Mouse (Mus musculus) hindbrain, embryonic 11.5 days (tissue): Measurements from ENCODE around the gene Nfib. TPM values are rescaled to one million over a fixed set of nuclear protein-coding genes. Genes with fewer than 3 reads are reported as not detected.

Experiments
- ATAC-seq: fragments of 200-750 bp; cut with Nextera tagmentation; 2 replicates; pipeline ENCODE4 v1.8.0; 2017; ENCODE audit warnings: mild to moderate bottlenecking, moderate TSS enrichment, moderate library complexity; ENCODE audit not compliant: low FRiP score
- DNase-seq: peaks from one replicate; pipeline ENCODE4 v3.0.0-alpha.2; 2015; ENCODE audit warnings: low spot score
- H3K27ac ChIP-seq: fragments of 300-500 bp; sonication (generic); 2 replicates; pipeline ENCODE4 v1.5.1; 2014; ENCODE audit warnings: mild to moderate bottlenecking, low read depth, low read length
- H3K27me3 ChIP-seq: fragments of 300-500 bp; sonication (generic); 2 replicates; pipeline ENCODE4 v1.6.1; 2014; ENCODE audit warnings: mild to moderate bottlenecking, low read length, moderate library complexity, mixed read lengths; ENCODE audit not compliant: control insufficient read depth, insufficient read depth
- H3K36me3 ChIP-seq: fragments of 300-500 bp; sonication (generic); 2 replicates; pipeline ENCODE4 v1.6.1; 2014; ENCODE audit warnings: mild to moderate bottlenecking, low read length, moderate library complexity, mixed read lengths; ENCODE audit not compliant: control insufficient read depth, insufficient read depth
- H3K4me1 ChIP-seq: fragments of 300-500 bp; sonication (generic); replicated peaks from 2 replicates; pipeline ENCODE4 v1.6.1; 2014; ENCODE audit warnings: low read length, mixed read lengths; ENCODE audit not compliant: control insufficient read depth, insufficient read depth
- H3K4me2 ChIP-seq: fragments of 300-500 bp; sonication (generic); replicated peaks from 2 replicates; pipeline ENCODE4 v1.6.1; 2014; ENCODE audit warnings: mild to moderate bottlenecking, low read depth, low read length
- H3K4me3 ChIP-seq: fragments of 300-500 bp; sonication (generic); 2 replicates; pipeline ENCODE4 v1.5.1; 2014; ENCODE audit warnings: low read depth, low read length
- H3K9ac ChIP-seq: fragments of 300-500 bp; sonication (generic); 2 replicates; pipeline ENCODE4 v1.6.1; 2014; ENCODE audit warnings: low read depth, low read length
- H3K9me3 ChIP-seq: fragments of 300-500 bp; sonication (generic); 2 replicates; pipeline ENCODE4 v1.6.1; 2016; ENCODE audit warnings: low read length; ENCODE audit not compliant: control insufficient read depth
- WGBS: fragments of 180-500 bp; shearing (Covaris S2); extraction: QIAGEN DNeasy Blood & Tissue Kit; methylation state at CpG from one replicate; pipeline ENCODE4 v1.1.7; 2014; 5-methylcytosine and 5-hydroxymethylcytosine counted together
- polyA plus RNA-seq: library from polyadenylated mRNA; unstranded; fragments of >200 nt; fragmentation: Nextera tagmentation; extraction: Ambion mirVana; gene quantifications from 2 replicates; pipeline ENCODE4 v1.2.1, GENCODE M21; 2014

Nfib gene
- polyA plus RNA-seq, 1 experiment from 2014 or later: 38.6 TPM

DNA sequence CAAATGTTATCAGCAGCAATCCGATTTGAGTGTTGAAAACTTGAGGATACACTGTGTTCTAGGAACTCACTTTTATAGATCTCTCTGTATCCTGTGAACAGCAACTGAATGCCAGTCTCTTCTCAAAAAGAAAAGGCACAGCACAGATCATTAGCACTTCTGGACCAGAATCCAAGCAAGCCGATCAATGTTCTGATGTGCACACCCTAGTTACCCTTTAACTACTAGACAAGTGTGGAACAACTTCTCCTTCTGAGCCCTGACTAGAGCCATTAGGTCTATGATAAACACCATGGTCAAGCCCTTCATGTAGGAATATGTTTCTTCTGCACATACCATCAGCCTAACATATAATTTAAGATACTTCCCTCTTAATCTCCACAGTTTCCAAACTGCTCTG lies 219.6 kb downstream of the Nfib start:
- WGBS: 100% methylated on average over 2 of the region's 2 CpGs
- no peak for ATAC-seq

GRCm38 (mm10) chr4:82483871-82484270 lies 221.7 kb downstream of the Nfib start:
- WGBS: 48% methylated on average over 1 of the region's 1 CpGs
- Histone ChIP-seq H3K9ac (no peak overlapping the region), H3K27me3 (no peaks in the 10 kb centered on the region), H3K4me3 (no peak overlapping the region), H3K4me1 (no peaks in the 10 kb centered on the region), H3K4me2 (no peak overlapping the region), H3K36me3 (no peaks in the 10 kb centered on the region), H3K27ac (no peak overlapping the region), H3K9me3 (no peaks in the 10 kb centered on the region)
- no peak for ATAC-seq
- DNase-seq: no peak

More for the DNA sequence above, 219.6 kb downstream of the Nfib start:
- Histone ChIP-seq H3K36me3 (no peaks in the 10 kb centered on the region), H3K4me3 (no peak overlapping the region), H3K4me1 (peaks cover 5% of the 10 kb centered on the region; the same call in 1 of the 2 replicates), H3K27me3 (no peaks in the 10 kb centered on the region), H3K4me2 (no peak overlapping the region), H3K9ac (no peak overlapping the region), H3K9me3 (no peaks in the 10 kb centered on the region), H3K27ac (no peak overlapping the region)
- no peak for DNase-seq

- 83% methylated on average over 6 of the region's 6 CpGs for WGBS
- ATAC-seq: no peak
These were observed 222.3 kb downstream of the Nfib start for GRCm38 (mm10) chr4:82483298-82483697.

DNA sequence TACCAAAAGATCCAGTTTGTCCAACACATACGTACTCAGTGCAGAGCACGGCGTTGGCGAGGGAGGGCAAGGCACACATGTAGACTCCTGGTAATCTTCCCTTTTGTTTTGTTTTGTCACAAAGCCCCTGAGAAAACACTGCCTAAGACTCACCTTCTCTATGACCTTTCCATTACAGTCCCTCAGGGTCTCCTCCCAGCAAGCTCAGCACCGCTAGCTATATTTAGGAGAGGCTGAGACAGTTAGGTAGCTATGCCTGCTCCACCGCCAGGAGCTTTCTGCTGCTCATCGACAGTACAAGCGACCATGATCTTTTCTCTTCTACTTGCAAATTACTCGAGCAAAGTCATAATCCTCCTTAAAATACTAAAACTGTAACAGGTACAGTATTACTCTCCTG lies 224.9 kb downstream of the Nfib start:
- 78% methylated on average over 9 of the region's 9 CpGs for WGBS
- Histone ChIP-seq H3K9ac (no peak overlapping the region), H3K36me3 (no peaks in the 10 kb centered on the region), H3K27me3 (no peaks in the 10 kb centered on the region), H3K4me2 (no peak overlapping the region), H3K9me3 (no peaks in the 10 kb centered on the region), H3K4me3 (no peak overlapping the region), H3K4me1 (no peaks in the 10 kb centered on the region), H3K27ac (no peak overlapping the region)
- no peak for ATAC-seq
- DNase-seq: no peak

More at GRCm38 (mm10) chr4:82483298-82483697, 222.3 kb downstream of the Nfib start:
- Histone ChIP-seq H3K4me1 (no peaks in the 10 kb centered on the region), H3K4me2 (no peak overlapping the region), H3K27ac (no peak overlapping the region), H3K36me3 (no peaks in the 10 kb centered on the region), H3K9me3 (no peaks in the 10 kb centered on the region), H3K4me3 (no peak overlapping the region), H3K27me3 (no peaks in the 10 kb centered on the region), H3K9ac (no peak overlapping the region)
- no peak for DNase-seq

GRCm38 (mm10) chr4:82479394-82479793 lies 226.2 kb downstream of the Nfib start:
- Histone ChIP-seq H3K27me3 (no peaks in the 10 kb centered on the region), H3K4me3 (no peak overlapping the region), H3K36me3 (no peaks in the 10 kb centered on the region), H3K9ac (no peak overlapping the region), H3K4me2 (no peak overlapping the region), H3K27ac (no peak overlapping the region), H3K4me1 (no peaks in the 10 kb centered on the region), H3K9me3 (no peaks in the 10 kb centered on the region)
- WGBS: 72% methylated on average over 4 of the region's 4 CpGs
- ATAC-seq: no peak
- no peak for DNase-seq

GRCm38 (mm10) chr4:82477742-82478141 lies 227.8 kb downstream of the Nfib start:
- no peaks in the 10 kb centered on the region for H3K36me3 ChIP-seq
- ATAC-seq: no peak
- no peak for DNase-seq

DNA sequence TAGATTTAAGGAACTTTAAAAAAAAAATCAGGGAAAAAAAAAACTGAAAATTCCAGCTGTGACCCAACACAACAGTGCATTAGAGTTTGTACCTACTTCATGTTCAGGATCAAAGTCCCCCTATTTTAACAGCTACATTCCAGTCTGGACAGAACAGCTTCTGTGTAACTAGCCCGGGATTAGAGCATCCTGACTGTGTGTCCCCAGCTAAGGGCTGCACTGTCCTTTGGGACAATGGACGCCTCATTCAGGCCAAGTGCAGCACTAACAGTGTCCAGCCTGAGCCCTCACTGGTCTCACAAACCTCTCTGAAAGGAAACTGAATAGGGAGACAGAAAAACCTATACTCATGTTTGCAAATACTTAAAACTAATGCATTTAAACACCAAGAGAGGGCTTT lies 229.1 kb downstream of the Nfib start:
- no peak overlapping the region for H3K27ac ChIP-seq
- no peak overlapping the region for H3K9ac ChIP-seq
- no peaks in the 10 kb centered on the region for H3K36me3 ChIP-seq
- no peaks in the 10 kb centered on the region for H3K27me3 ChIP-seq
- no peaks in the 10 kb centered on the region for H3K9me3 ChIP-seq
- no peak overlapping the region for H3K4me3 ChIP-seq
- ATAC-seq (no peak), DNase-seq (no peak)
- no peak overlapping the region for H3K4me2 ChIP-seq
- H3K4me1 ChIP-seq: no peaks in the 10 kb centered on the region
- whole genome bisulfite sequencing: 67% methylated on average over 2 of the region's 2 CpGs

More at GRCm38 (mm10) chr4:82477742-82478141, 227.8 kb downstream of the Nfib start:
- no peak overlapping the region for H3K4me3 ChIP-seq
- no peaks in the 10 kb centered on the region for H3K27me3 ChIP-seq
- H3K9me3 ChIP-seq: no peaks in the 10 kb centered on the region
- WGBS: 95% methylated on average over 2 of the region's 2 CpGs
- no peak overlapping the region for H3K27ac ChIP-seq
- no peaks in the 10 kb centered on the region for H3K4me1 ChIP-seq
- H3K9ac ChIP-seq: no peak overlapping the region
- H3K4me2 ChIP-seq: no peak overlapping the region

- no peaks in the 10 kb centered on the region for H3K36me3 ChIP-seq
- no peaks in the 10 kb centered on the region for H3K9me3 ChIP-seq
- WGBS: 87% methylated on average over 5 of the region's 5 CpGs
- H3K27me3 ChIP-seq: no peaks in the 10 kb centered on the region
- H3K4me2 ChIP-seq: no peak overlapping the region
- no peaks in the 10 kb centered on the region for H3K4me1 ChIP-seq
- H3K27ac ChIP-seq: no peak overlapping the region
- no peak overlapping the region for H3K4me3 ChIP-seq
- H3K9ac ChIP-seq: no peak overlapping the region
- no peak for ATAC-seq
- no peak for DNase-seq
These were observed 231.2 kb downstream of the Nfib start for GRCm38 (mm10) chr4:82474334-82474733.

DNA sequence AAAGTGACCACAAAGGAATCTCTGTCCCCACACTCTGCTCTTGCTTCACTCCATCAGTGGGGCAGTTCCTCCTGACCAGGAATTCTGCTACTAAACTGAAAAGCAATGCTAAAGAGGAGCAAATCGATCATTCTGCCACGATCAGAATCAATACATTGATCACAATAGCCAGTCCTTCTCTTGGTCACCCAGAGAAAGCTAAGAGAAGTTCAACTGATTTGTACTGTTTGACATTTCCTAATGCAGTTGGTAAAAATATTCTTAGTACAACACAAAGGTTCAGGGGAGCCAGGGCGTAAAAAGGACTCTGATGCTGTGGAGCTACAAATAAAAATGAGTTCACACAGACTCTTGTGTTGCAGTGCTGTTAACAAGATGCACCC lies 234.6 kb downstream of the Nfib start:
- H3K27ac ChIP-seq: no peak overlapping the region
- no peaks in the 10 kb centered on the region for H3K9me3 ChIP-seq
- no peak overlapping the region for H3K9ac ChIP-seq
- no peak overlapping the region for H3K4me3 ChIP-seq
- ATAC-seq (no peak), DNase-seq (no peak)
- WGBS: 87% methylated on average over 3 of the region's 3 CpGs
- no peaks in the 10 kb centered on the region for H3K4me1 ChIP-seq
- H3K36me3 ChIP-seq: no peaks in the 10 kb centered on the region
- no peaks in the 10 kb centered on the region for H3K27me3 ChIP-seq
- H3K4me2 ChIP-seq: no peak overlapping the region
